10 mouse cellular contexts compared by ENCODE assay signal in genomic region chr11:53146290-53146689, GRCm38 (mm10).
DNase-seq lines count a peak whose midpoint lies in the region; ATAC-seq lines count a peak whose summit lies in the region.
"Had no signal": no experiment of that assay in that cellular context is flagged by ENCODE, and none has a peak within 500 bp of the region (broad histone marks: within the 10 kb centered on the region; RNA-seq: fewer than 3 reads in every experiment).

No protein-coding gene starts in this region.

- no peaks in the 10 kb centered on the region for H3K9me3 ChIP-seq in limb, embryonic 11.5 days (ENCODE audit: control insufficient read depth, low read length)
- H3K9me3 ChIP-seq: limb, embryonic 15.5 days; stomach, embryonic 15.5 days had no signal

- ATAC-seq in limb, embryonic 11.5 days (ENCODE audit: insufficient number of reproducible peaks, low FRiP score, low TSS enrichment, low read depth), result no peak

- H3K4me2 ChIP-seq in limb, embryonic 11.5 days (ENCODE audit: low read depth, severe bottlenecking), result no peak overlapping the region
- H3K4me2 ChIP-seq: limb, embryonic 15.5 days; stomach, embryonic 15.5 days had no signal

- peak; percentile 32 to 57 for DNase-seq in heart, postnatal 14 days
- no peak for DNase-seq in heart, adult 11 months
- peak; percentile 34 for DNase-seq in urinary bladder, postnatal 14 days (ENCODE audit: low spot score)
- DNase-seq in urinary bladder, postnatal 4 days (ENCODE audit: low spot score in 2 of 2), result no peak
- peak; percentile 71 to 75 for DNase-seq in cerebellum, postnatal 10 days
- peak; percentile 58 for DNase-seq in limb, embryonic 11.5 days (ENCODE audit: low spot score)
- DNase-seq in thymus, postnatal 36 days, result peak; percentile 61 to 63
- DNase-seq in left cerebral cortex, adult 11 months (ENCODE audit: low spot score), result no peak

- H3K4me1 ChIP-seq in limb, embryonic 11.5 days (ENCODE audit: control insufficient read depth, insufficient read depth, low read length), result no peaks in the 10 kb centered on the region
- H3K4me1 ChIP-seq: limb, embryonic 15.5 days; stomach, embryonic 15.5 days had no signal

- intact Hi-C loops in heart, postnatal 14 days (cut with DNase I), result loop anchor here (5.0 kb wide), 1 partner anchor 724 kb away; no protein-coding TSS in a partner anchor

- WGBS in limb, embryonic 11.5 days, result 44% methylated on average over 4 of the region's 4 CpGs

- H3K4me3 ChIP-seq in limb, embryonic 11.5 days (ENCODE audit: low read depth, low read length), result no peak overlapping the region
- H3K4me3 ChIP-seq: limb, embryonic 15.5 days; stomach, embryonic 15.5 days had no signal

- H3K27ac ChIP-seq in limb, embryonic 11.5 days (replicated peaks; ENCODE audit: low read depth, low read length), result no peak overlapping the region
- H3K27ac ChIP-seq: limb, embryonic 15.5 days; stomach, embryonic 15.5 days had no signal

- H3K36me3 ChIP-seq in limb, embryonic 11.5 days (ENCODE audit: control insufficient read depth, insufficient read depth, low read length), result no peaks in the 10 kb centered on the region
- H3K36me3 ChIP-seq: limb, embryonic 15.5 days; stomach, embryonic 15.5 days had no signal

- no peak overlapping the region for H3K9ac ChIP-seq in limb, embryonic 11.5 days (ENCODE audit: low read length)
- H3K9ac ChIP-seq: limb, embryonic 15.5 days; stomach, embryonic 15.5 days had no signal

- H3K27me3 ChIP-seq in limb, embryonic 11.5 days (ENCODE audit: control insufficient read depth, insufficient read depth, low read length), result no peaks in the 10 kb centered on the region
- H3K27me3 ChIP-seq: limb, embryonic 15.5 days; stomach, embryonic 15.5 days had no signal

Comparison
In these comparisons a context has a peak if more than half of its experiments do, and no peak if none do; other contexts are left out.
1. DNase-seq: peak in heart, postnatal 14 days (2 of 2), urinary bladder, postnatal 14 days (single experiment), cerebellum, postnatal 10 days (2 of 2), limb, embryonic 11.5 days (single experiment) and thymus, postnatal 36 days (2 of 2); none in heart, adult 11 months (single experiment), urinary bladder, postnatal 4 days (0 of 2) and left cerebral cortex, adult 11 months (single experiment).